Mouse (Mus musculus) frontal cortex, postnatal 10 days (tissue): ENCODE measurements around the gene Cpt1a.

Experiments
- DNase-seq, 2 experiments: peaks; one replicate each; pipeline ENCODE4 v3.0.0; 2022; ENCODE audit warnings: low spot score in 2 of 2, mixed read lengths in 1 of 2

Cpt1a gene

GRCm38 (mm10) chr19:3324931-3325711 lies 3.0 kb downstream of the Cpt1a start:
- peak; percentile 77 to 82 for DNase-seq

- no peak for DNase-seq
Observed at GRCm38 (mm10) chr19:3325771-3326478, 3.8 kb downstream of the Cpt1a start.

- DNase-seq = no peak
Observed at GRCm38 (mm10) chr19:3326479-3327047, 4.4 kb downstream of the Cpt1a start.

- no peak for DNase-seq
Observed at GRCm38 (mm10) chr19:3333247-3333646, 11.1 kb downstream of the Cpt1a start.

- DNase-seq = no peak
Observed at GRCm38 (mm10) chr19:3333694-3334515, 11.8 kb downstream of the Cpt1a start.

GRCm38 (mm10) chr19:3334550-3334949 lies 12.4 kb downstream of the Cpt1a start:
- no peak for DNase-seq

GRCm38 (mm10) chr19:3335917-3336316 lies 13.8 kb downstream of the Cpt1a start:
- DNase-seq = no peak

- DNase-seq = no peak
Observed at GRCm38 (mm10) chr19:3336485-3337255, 14.5 kb downstream of the Cpt1a start.

- DNase-seq = no peak
Observed at GRCm38 (mm10) chr19:3339187-3339586, 17.1 kb downstream of the Cpt1a start.

- DNase-seq = no peak
Observed at GRCm38 (mm10) chr19:3341021-3341420, 18.9 kb downstream of the Cpt1a start.

GRCm38 (mm10) chr19:3343929-3344328 lies 21.8 kb downstream of the Cpt1a start:
- DNase-seq = no peak

- no peak for DNase-seq
Observed at GRCm38 (mm10) chr19:3344636-3345544, 22.8 kb downstream of the Cpt1a start.

GRCm38 (mm10) chr19:3347784-3348183 lies 25.6 kb downstream of the Cpt1a start:
- no peak for DNase-seq

GRCm38 (mm10) chr19:3353415-3354111 lies 31.4 kb downstream of the Cpt1a start:
- DNase-seq = peak; percentile 22 to 34

GRCm38 (mm10) chr19:3355096-3355495 lies 33.0 kb downstream of the Cpt1a start:
- DNase-seq = no peak

- DNase-seq = no peak
Observed at GRCm38 (mm10) chr19:3356516-3356915, 34.4 kb downstream of the Cpt1a start.

- DNase-seq = no peak
Observed at GRCm38 (mm10) chr19:3357620-3358019, 35.5 kb downstream of the Cpt1a start.

GRCm38 (mm10) chr19:3359841-3360588 lies 37.9 kb downstream of the Cpt1a start:
- DNase-seq = no peak

- no peak for DNase-seq
Observed at GRCm38 (mm10) chr19:3363510-3363909, 41.4 kb downstream of the Cpt1a start.
